Comparison of ENCODE assay signal across 8 mouse cellular contexts in the genomic region with DNA sequence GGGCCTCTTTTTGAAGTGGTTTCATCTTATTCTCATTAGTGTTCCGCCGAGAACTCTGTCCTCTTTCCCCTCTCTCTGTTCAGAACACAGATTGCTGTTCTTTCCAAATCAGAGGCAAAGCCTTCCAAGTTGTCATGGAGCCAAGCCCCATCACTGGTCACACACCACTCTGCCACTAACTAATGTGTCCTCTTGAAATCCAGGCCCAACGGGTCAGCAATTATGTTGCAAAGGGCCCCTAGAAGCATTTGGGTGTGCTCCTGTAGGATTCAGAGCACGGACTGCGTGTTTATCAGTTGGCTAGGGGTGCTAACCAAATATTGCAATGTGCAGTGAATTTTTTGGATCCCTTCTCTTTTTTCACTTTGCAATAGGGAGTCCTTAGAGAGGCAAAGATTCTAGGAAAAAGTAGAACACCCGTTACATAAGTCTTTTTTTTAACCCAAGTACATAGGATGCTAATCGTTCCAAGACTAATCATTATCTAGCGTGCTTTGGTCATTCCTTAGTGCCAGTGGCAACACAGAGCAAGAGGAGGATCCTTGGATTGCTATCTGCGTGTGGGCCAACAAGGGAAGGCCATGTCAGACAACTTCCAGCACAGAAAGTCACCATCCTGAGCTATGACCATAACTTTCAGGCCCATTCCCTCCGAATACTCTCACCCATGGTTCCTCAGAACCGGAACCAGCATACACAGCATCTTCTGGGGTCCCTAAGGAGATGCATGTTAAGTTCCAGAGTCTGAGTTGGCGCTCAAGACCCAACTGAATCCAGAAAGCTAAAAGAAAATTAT.
A peak's percentile ranks its signal among the peaks of the same experiment; 100 is the strongest.
DNase-seq lines count a peak whose midpoint lies in the region; ATAC-seq and TF ChIP-seq lines count a peak whose summit lies in the region.
"Had no signal": no experiment of that assay in that cellular context is flagged by ENCODE, and none has a peak within 500 bp of the region (broad histone marks: within the 10 kb centered on the region; RNA-seq: fewer than 3 reads in every experiment).

No protein-coding gene starts in this region.

- peak; percentile 53 for DNase-seq in midbrain, postnatal 0 days (ENCODE audit: low spot score)
- DNase-seq in gastrocnemius, postnatal 25 days, result peak; percentile 82
- DNase-seq in layer of hippocampus, postnatal 14 days (ENCODE audit: low spot score in 2 of 2), result peak; percentile 46 to 75
- peak; percentile 10 for DNase-seq in right cerebral cortex, postnatal 14 days
- no peak for DNase-seq in thymus, adult 2 months
- no peak for DNase-seq in thymus, postnatal 0 days (ENCODE audit: low spot score)

- TF ChIP-seq POLR2A in thymus, adult 2 months (IDR thresholded peaks at IDR 0.05; ENCODE audit: control insufficient read depth, extremely low read depth, insufficient read depth, low read length, poor library complexity), result no peak

- H3K9ac ChIP-seq in midbrain, postnatal 0 days (replicated peaks; ENCODE audit: low read length, poor library complexity, severe bottlenecking), result no peak overlapping the region
- H3K9ac ChIP-seq in midbrain, embryonic 15.5 days, result no peak overlapping the region

- no peak for TF ChIP-seq CTCF in midbrain, postnatal 0 days (IDR thresholded peaks at IDR 0.05)
- TF ChIP-seq CTCF in thymus, adult 2 months (IDR thresholded peaks at IDR 0.05; ENCODE audit: borderline replicate concordance, control insufficient read depth, extremely low read depth, insufficient read depth, low read length, poor library complexity), result no peak

- H3K4me1 ChIP-seq in midbrain, postnatal 0 days (ENCODE audit: insufficient read depth, low read length), result no peaks in the 10 kb centered on the region; the same call in 1 of the 2 replicates
- H3K4me1 ChIP-seq in midbrain, embryonic 15.5 days, result peaks cover 23% of the 10 kb centered on the region
- H3K4me1 ChIP-seq in thymus, adult 2 months (replicated peaks; ENCODE audit: control insufficient read depth, insufficient read depth, low read length), result no peaks in the 10 kb centered on the region

- no peak overlapping the region for H3K27ac ChIP-seq in midbrain, postnatal 0 days (ENCODE audit: low read depth, low read length)
- H3K27ac ChIP-seq in midbrain, embryonic 15.5 days, result no peak overlapping the region
- no peak overlapping the region for H3K27ac ChIP-seq in thymus, adult 2 months (ENCODE audit: control insufficient read depth, insufficient read depth, low read length)

- no peak for ATAC-seq in midbrain, postnatal 0 days (ENCODE audit: low FRiP score)
- ATAC-seq in midbrain, embryonic 15.5 days (replicated peaks), result no peak

- WGBS in midbrain, postnatal 0 days, result 88% methylated on average over 12 of the region's 12 CpGs
- WGBS in midbrain, embryonic 15.5 days, result 89% methylated on average over 12 of the region's 12 CpGs
- WGBS in thymus, adult 2 months, result 96% methylated on average over 12 of the region's 12 CpGs

- H3K4me2 ChIP-seq in midbrain, postnatal 0 days (ENCODE audit: low read depth, low read length, poor library complexity, severe bottlenecking), result no peak overlapping the region
- H3K4me2 ChIP-seq in midbrain, embryonic 15.5 days, result no peak overlapping the region

- H3K27me3 ChIP-seq in midbrain, postnatal 0 days (ENCODE audit: insufficient read depth, low read length), result no peaks in the 10 kb centered on the region
- no peaks in the 10 kb centered on the region; the same call in 1 of the 2 replicates for H3K27me3 ChIP-seq in midbrain, embryonic 15.5 days (replicated peaks)
- no peaks in the 10 kb centered on the region for H3K27me3 ChIP-seq in thymus, adult 2 months (ENCODE audit: control insufficient read depth, insufficient read depth, low read length)

- no peak overlapping the region for H3K4me3 ChIP-seq in midbrain, postnatal 0 days (ENCODE audit: low read depth, low read length)
- H3K4me3 ChIP-seq in midbrain, embryonic 15.5 days, result no peak overlapping the region
- H3K4me3 ChIP-seq in thymus, adult 2 months (ENCODE audit: control insufficient read depth, insufficient read depth, low read length), result no peak overlapping the region
- H3K4me3 ChIP-seq: erythroblast, embryonic 14.5 days had no signal

- H3K9me3 ChIP-seq in midbrain, postnatal 0 days (ENCODE audit: low read length), result no peaks in the 10 kb centered on the region
- H3K9me3 ChIP-seq in midbrain, embryonic 15.5 days, result no peaks in the 10 kb centered on the region

- no peaks in the 10 kb centered on the region for H3K36me3 ChIP-seq in midbrain, postnatal 0 days (ENCODE audit: insufficient read depth, low read length)
- H3K36me3 ChIP-seq in midbrain, embryonic 15.5 days (replicated peaks), result no peaks in the 10 kb centered on the region
- no peaks in the 10 kb centered on the region for H3K36me3 ChIP-seq in thymus, adult 2 months (ENCODE audit: control insufficient read depth, insufficient read depth, low read length)

Comparison
In these comparisons a context has a peak if more than half of its experiments do, and no peak if none do; other contexts are left out.
1. DNase-seq: peak in midbrain, postnatal 0 days (single experiment), gastrocnemius, postnatal 25 days (single experiment), layer of hippocampus, postnatal 14 days (2 of 2) and right cerebral cortex, postnatal 14 days (single experiment); none in thymus, adult 2 months (single experiment) and thymus, postnatal 0 days (single experiment).